Mouse (Mus musculus): ENCODE measurements at regions not wholly inside any gene's neighbourhood (a gene's known extent, or its start where the extent isn't known, plus 50 kb on each side); places are given as distances from the start of the nearest gene placed in this dataset.
A peak's percentile ranks its signal among the peaks of the same experiment; 100 is the strongest.
"Not testable (repeated sequence)": the region's sequence is repeated elsewhere in the genome, so short reads cannot be mapped to it uniquely, and the experiment has no call there.

DNA sequence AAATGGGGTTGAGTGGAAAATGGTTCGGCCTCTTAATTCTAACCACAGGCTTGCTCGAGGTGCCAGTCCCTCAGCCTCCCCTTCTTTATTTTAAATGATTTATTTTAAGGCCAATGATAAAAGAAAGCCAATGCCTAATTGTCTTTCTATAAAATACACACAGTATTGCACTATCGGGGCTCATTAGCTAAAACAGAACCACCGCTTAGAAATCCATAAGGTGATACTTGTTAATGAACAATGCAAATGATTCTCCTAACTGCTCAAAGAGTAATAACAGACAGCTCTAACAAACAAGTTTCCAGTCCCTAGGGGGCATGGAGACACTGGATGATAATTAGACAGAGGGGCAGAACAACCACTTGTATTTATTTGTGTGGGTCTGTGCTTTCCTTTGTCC is 58.8 kb downstream of the Emx2 start:
- no peak for DNase-seq (ENCODE audit: low read depth, low spot score)

DNA sequence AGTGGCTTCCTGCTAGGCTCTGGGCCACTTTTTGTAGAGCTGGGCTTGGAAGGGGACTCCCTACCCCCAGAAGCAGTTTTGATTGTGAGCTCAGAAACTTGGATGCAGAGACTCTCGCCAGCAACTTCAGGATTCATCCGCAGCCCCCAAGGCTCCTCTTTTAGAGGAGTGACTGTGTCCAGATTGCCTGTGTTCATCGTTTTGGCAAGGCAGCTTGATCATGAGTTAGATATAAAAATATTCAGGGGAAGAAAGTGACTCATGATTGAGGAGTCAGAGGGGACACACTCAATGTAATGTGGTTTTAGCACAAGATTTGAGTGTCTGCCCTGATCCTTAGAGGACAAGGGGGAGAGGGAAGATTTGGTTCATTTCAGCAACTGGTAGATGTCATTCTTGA is 61.0 kb downstream of the Emx2 start:
- DNase-seq (ENCODE audit: low read depth, low spot score), result peak; percentile 67

DNA sequence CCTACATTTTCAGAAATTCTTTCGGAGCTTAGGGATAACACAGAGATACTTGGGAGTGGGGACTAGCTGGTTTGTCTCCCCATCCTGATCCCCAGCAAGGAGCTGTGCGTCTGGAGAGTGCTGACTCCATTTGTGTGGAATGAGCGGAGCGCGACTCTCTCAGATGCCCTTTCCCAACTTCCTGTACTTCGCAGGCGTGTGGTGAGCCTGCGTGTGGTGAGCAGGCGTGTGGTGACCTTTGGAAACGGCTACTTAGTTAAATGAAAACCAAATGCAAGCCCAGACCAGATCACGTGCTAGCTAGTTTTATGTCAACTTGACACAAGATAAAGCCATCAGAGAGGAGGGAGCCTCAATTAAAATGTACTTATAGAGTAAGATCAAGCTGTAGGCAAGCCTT is 64.0 kb downstream of the Emx2 start:
- DNase-seq (ENCODE audit: low read depth, low spot score), result no peak

DNA sequence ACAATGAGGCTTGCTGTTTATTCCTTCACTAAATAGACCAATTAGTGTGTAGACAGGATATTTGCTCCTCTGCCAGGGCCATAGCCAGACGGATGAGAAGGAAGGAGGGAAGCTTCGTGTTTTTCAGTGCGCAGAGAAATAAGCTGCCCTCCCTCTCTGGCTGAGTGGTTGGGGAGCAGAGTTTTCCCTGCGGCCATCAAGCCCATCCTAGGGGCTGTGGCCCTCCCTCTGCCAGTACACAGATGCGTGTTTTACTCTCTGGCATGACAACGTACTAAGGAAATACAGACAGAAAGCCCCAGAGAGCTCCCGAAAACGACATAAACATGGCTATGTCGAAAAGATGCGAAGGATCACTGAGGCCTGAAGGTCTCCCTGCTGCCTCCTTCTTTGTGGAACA is 65.2 kb downstream of the Emx2 start:
- no peak for DNase-seq (ENCODE audit: low read depth, low spot score)

DNA sequence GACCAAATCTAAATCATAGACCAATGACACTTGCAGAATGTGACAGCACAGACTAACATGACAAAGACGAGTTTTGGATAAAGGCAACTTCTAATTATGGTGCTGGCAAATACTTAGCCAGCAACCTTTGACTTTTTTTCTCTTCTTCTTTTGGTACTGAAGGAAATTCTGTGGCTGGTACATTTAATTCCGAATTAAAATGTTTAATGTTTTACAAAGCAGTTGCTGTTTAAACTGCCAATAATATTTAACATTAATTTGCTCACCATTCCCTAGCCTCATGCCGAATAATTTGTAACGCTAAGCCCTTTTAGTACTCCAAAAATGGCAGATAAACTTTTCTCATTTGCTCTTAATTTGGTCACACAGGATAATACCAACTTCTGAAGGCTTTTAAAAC is 105.9 kb downstream of the Emx2 start:
- DNase-seq (ENCODE audit: low read depth, low spot score), result no peak

DNA sequence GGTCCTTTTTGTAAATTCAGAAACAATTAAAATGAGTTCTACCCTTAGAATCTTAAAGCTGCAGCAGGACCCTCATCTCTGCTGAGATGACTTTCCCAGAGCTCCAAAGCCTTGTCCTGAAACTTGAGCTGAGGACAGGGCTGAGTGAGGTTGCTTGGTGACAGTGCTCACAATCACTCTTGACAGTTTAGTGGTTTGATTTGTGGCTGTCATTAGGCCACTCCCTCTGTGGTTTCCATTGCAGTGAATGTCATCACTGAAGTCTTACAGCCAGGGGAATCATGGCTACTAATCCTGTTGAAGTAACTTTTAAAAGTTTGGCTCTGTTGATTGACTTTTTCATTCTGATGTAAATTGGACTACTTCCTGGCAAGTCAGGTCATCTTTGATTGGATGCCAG is 110.7 kb downstream of the Emx2 start:
- no peak for DNase-seq (ENCODE audit: low read depth, low spot score)

DNA sequence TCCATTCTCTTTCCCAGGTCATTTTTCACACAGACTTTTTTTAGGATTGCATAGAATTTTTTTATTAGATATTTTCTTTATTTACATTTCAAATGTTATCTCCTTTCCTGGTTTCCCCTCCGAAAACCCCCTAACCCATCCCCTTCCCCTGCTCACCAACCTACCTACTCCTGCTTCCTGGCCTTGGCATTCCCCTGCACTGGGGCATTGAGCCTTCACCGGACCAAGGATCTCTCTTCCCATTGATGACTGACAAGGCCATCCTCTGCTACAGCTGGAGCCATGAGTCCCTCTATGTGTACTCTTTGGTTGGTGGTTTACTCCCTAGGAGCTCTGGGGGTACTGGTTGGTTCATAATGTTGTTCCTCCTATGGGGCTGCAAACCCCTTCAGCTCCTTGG is 111.4 kb downstream of the Emx2 start:
- DNase-seq (ENCODE audit: low read depth, low spot score), result not testable (repeated sequence)

DNA sequence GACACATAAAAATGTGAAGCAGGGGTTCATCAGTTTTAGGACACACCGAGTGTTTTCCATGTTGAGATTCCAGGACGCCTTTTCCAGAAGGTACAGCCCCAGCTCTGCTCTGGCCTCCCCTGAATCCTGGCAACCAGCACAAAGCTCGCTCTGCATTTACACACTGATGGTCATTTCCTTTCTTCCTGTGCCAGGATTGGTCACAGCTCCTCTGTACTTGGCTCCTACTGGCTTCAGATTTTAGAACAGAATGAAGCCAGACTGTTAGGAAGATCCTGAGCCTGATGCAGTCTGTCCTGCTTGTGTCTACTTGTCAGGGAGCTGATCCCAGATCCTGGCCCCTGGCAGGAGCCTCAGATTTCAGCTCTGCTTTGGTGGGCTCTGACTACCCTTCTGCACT is 116.2 kb downstream of the Emx2 start:
- DNase-seq (ENCODE audit: low read depth, low spot score), result peak; percentile 20

DNA sequence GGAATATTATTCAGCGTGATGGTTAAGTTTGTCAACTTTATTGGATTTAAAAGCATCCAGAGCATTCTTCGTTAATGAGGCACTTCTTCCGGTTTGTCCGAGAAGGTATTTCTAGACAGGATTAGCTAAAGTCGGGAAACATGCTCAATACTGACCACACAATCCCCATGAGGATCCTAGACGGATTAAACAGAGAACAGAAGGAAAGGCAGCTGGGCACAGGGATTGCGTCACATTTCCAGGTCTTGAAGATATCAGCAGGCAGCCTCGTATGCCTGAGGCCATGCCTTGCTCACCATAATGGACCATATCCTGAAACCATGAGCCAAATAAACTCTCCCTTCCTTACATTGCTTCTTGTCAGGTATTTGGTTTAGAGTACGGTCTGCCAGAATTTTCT is 119.7 kb downstream of the Emx2 start:
- DNase-seq (ENCODE audit: low read depth, low spot score), result no peak

DNA sequence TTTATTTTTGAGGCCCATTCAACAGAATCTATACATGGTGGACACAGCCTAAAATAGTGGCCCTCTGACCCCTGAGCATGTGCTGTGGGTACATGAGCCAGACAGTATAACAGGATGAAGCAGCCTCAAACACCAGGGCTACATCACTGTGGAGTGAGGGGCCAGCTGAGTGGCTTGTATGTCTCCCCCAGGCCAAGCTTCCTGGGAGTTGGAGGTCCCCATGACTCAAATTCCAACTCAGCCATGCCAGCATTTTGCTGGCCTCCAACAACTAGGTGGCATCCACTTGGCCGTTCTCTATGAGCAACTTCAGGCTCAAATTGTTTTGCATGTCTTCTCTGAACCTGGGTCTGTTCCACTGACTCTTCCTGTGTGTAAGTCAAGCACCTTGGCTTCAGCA is 121.5 kb downstream of the Emx2 start:
- DNase-seq (ENCODE audit: low read depth, low spot score), result no peak

DNA sequence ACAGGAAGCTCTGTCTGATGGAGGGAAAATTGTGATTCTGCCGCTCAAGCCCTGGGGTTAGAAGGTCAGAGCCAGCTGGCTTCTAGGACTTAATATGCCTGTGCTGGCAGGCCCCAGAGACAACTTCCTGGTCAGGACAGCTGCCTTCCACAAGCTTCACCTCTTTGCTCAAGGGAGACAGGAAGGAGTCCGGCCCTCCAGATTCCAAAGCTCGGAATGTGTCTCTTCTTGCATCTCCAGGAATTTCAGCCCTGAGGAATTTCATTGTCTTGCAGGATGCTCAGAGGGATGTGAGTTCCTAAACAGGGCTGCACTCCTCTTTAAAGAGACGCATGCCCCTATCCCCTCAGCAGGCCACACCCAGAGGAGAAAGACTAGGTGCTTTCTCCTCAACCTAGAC is 127.7 kb downstream of the Emx2 start:
- no peak for DNase-seq (ENCODE audit: low read depth, low spot score)

DNA sequence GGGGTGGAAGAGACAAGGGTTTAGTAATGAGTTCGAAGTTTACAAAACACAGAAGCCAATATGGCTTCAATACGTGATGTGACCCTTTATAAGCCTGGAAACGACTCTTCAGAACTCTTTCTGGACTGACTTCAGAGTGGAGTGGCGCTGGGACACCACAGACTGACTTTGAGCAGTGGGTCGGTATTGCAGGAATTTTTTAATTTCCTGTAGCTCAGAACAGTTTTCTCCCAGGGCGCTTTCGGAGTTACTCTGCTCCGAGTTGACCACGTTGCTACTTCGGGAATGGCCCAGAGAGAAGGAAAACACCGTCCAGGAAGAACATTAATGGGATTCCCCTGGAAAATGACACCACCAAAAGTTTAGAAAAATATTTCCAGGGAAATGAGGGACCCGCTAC is 129.1 kb downstream of the Emx2 start:
- DNase-seq (ENCODE audit: low read depth, low spot score), result no peak

DNA sequence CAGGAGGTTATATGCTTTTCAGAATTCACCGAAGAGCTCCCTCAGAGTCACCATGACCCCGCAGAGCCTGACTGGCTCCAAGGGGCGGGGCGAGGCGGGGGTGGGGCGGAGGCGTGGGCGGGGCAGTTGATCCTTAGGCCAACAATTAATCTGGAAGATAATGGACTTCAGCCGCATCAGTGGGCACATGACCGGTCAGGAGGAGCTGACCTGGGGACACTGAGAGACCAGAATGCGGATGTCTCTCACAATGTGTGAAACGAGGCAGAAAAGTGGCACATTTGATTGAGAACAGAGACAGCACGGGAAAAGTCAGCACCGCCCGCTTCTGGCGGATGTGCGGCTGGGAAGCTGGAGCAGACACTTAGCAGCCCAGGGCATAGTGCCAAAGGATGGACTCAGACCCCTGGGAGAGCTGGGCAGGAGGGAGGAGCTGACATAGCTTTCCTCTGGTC is 129.9 kb downstream of the Emx2 start:
- no peak for DNase-seq (ENCODE audit: low read depth, low spot score)

DNA sequence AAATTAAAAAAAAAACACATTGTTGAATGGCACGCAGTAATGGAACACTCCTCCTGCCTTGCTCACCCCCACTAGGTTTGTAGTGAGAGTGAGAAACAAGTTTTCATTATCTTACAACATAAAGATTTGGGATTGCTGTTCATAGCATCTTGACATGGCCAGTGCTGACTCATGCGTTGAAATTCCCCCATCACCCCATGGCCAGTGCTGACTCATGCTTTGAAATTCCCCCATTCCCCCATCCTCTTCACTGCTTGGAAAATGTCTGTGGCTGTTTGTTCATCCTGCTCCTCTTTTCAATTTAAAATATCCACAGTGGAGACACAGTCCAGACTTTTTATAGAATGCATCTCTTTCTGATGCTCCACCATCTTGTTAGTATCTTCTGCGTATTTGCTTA is 131.8 kb downstream of the Emx2 start:
- no peak for DNase-seq (ENCODE audit: low read depth, low spot score)

DNA sequence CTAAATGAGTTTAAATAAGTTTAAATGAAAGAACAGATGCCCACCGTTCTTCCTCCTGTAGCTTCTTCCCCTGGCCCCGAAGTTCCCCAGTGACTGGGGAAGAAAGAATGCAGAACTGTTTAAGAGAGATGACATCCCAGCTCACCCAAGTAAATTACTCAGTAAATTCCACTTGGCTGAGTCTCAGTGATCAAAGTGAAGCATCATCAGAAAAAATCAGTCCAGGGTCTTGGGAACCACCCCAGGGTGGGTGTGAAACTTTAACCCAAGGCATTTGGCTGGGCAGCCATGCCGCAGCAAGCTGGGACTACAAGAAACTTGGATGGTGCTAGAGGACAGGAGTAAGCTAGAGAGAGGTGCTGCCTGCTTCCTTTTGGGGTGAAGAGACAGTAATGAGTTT is 133.9 kb downstream of the Emx2 start:
- no peak for DNase-seq (ENCODE audit: low read depth, low spot score)

DNA sequence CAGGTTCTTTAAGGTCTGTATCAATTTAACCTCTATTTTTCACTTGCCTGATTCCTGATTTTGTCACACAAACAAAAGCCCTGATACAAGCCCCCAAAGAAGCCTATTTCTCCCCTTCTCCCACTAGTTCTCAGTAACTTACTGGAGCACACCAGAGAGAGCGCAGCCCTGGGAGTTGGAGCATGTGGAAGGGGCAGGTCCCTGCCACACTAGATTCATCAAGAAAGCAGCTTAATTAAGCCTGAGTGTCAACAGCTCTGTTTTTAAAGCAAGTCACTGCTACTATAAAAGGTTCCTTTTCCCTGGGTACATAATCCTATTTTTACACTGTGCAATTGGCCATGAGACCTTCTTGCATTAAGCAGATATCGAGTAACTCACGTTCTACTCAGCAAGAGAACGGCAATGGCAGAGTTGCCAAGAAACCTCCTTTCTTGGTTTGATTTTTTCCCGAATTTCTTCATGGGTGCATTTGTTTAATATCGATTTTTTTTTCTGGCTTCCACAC is 166.2 kb downstream of the Emx2 start:
- peak; percentile 7 for DNase-seq (ENCODE audit: low read depth, low spot score)

DNA sequence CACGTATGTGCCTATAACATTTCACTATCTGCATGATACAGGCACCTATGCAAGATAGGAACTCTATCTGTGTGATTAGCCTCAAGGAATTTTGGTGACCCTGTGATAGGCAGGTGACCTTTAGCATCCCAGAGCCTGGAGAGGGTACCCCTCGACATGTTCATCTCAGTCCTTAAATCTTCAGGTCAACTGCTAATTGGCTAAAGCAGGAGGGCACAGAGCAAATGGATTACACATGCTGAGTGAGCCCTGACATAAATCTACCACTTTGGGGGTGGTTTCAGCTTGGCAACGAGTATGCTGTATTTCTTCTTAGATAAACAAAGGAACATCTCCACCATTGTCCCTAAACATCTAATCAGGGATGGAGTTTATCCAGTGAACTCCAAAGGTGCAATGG is 169.5 kb downstream of the Emx2 start:
- DNase-seq (ENCODE audit: low read depth, low spot score), result no peak

DNA sequence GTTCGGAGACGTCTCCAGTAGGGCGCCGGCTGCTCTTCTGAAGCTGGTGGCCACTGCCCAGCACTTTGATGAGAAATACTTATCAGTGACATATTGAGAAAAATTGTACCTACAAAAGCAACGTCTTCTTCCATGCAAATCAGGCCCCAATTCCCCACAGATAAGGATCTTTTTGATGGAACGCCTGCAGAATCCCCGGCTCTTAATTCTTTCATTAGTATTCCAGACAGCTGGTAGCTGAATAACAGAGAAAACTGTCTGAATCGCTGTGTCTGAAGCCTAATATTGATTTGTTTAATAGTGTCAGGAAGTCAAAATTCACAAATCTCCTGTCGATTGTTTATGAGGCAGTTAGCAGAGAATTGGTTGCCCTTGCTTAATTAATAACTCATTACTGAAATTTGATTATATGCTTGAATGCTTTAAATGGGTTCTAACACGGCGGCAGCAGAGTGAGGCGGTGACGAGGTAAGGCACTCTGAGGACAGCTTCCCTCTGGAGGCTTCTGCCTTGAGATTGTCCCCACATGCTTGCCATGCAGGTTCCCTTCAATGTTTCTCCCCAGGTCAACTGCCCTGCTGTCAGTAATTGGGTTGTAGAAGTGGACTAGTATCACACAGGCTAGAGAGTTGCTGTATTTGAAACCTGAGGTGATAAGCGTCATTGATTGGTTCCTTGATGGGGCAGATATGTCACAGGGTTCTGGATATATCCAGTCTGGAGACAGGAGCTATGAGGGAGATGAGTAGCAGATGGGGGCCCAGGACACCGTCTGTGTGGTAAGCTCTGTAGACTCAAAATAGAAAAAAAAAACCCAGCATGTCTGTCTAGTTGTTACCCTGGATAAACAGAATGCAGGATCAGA is 170.4 kb downstream of the Emx2 start:
- DNase-seq (ENCODE audit: low read depth, low spot score), result no peak

DNA sequence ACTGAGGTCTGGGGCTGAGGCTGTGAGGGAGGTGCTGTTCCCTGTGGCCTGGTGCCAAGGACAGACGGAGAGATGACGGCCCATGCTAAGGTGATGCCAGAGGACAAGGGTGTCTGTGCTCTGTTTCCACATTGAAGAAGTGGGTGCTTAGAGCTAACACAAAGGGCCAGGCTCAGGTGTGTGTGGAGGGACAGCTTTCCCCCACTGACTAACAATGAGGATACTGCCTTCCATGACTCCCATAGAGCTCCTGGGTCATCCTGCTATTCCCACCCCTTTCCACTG is 170.9 kb downstream of the Emx2 start:
- no peak for DNase-seq (ENCODE audit: low read depth, low spot score)

DNA sequence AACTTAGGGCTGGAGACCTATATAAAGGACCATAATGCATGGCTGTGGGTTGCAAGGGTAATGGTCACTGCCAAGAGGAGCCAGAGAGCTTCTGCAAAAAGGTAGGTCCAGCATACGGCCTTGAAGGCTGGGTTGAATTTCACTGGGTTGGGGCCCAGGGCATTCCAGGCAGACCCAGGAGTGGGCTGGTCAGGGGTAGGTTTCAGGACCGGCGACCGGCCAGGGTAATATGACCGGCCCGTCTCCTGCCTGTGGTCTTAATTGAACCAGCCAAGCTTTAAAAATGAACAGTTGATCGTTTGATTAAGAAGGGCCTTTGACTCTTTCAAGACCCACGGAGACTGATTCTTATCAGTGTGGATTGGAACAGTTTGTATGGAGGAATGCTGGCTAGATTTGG is 171.9 kb downstream of the Emx2 start:
- no peak for DNase-seq (ENCODE audit: low read depth, low spot score)

DNA sequence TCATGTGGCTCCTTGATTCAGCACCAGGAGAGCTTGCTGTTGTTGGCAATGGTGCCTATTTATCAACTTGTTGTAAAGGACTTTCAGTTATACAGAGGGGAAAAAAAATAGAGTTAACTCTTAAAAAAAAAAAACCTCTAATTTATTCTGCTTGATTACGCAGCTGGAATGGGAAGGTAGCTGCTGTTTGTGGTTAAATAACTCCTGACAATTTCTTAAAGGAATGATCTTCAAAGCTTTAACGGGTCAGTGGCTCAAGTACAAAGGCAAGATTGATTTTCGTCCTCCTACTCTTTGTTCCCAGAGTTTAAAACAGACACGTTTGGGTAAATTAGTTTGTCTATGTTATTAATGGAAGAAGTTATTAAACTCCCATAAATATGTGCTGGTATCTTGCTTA is 172.5 kb downstream of the Emx2 start:
- DNase-seq (ENCODE audit: low read depth, low spot score), result no peak

DNA sequence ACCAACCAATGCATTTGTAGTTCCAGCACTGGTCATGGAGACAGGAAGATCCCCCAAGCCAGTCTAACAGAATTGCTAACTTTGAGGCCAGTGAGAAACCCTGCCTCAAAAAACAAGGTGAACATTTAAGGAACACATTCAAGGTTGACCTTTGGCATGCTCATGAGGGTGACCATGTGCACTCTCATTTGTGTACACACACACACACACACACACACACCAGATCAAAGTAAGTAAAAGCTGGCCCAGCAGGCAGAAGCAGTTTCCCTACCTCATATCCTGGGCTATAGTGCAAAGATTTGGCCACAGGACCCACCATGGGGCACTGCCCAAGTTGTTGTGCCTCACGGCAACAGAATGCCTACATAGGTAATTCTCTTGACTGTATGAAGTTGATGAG is 173.4 kb downstream of the Emx2 start:
- no peak for DNase-seq (ENCODE audit: low read depth, low spot score)

DNA sequence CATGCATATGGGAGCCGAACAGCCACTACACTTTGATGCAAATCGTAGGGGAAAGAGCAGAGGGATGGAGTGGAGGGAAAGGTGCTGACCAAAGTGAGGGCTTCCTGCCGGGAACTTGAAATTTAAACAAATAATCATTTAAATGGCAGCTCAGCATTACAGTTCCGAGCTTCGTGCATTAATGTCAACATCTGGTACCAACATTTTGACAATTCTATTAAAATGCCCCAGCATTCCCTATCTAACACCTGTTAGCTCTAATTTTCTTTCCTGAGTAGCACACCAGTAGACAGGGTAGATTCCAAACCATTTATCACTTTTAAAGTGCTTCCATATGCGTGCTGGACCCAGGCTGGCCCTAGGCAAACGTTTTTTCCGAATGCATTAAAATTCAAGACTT is 178.1 kb downstream of the Emx2 start:
- no peak for DNase-seq (ENCODE audit: low read depth, low spot score)

DNA sequence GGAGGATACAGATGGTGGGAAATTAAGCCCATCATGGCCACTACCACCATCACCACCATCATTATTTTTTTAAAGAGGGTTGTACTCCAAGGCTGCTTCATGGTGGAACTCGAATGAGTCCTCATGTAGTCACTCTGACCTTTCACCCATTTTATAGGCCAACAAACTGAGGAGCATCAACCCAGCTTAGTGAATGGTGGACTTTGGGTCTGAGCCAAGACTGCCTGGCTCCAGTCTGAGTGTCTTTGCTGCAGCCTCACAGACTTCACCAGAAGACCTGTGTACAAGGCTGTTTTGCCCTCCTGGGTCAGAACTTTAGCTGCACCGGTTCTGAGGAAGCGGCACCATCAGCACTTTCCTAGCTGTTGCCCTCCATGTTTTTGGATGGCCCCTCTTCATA is 184.4 kb downstream of the Emx2 start:
- DNase-seq (ENCODE audit: low read depth, low spot score), result no peak

Measured in brain, adult 2 months (tissue).